Mouse (Mus musculus): Measurements from ENCODE around the gene Ccdc107.

Gene Ccdc107

GRCm38 (mm10) chr4:43513300-43513699 lies 20.6 kb downstream of the Ccdc107 start:
- no peak for DNase-seq (ENCODE audit: low spot score in 2 of 2)

GRCm38 (mm10) chr4:43513791-43514190 lies 21.1 kb downstream of the Ccdc107 start:
- DNase-seq (ENCODE audit: low spot score in 2 of 2), result no peak

GRCm38 (mm10) chr4:43515764-43516708 lies 23.3 kb downstream of the Ccdc107 start:
- no peak for DNase-seq (ENCODE audit: low spot score in 2 of 2)

GRCm38 (mm10) chr4:43519551-43519950 lies 26.9 kb downstream of the Ccdc107 start:
- DNase-seq (ENCODE audit: low spot score in 2 of 2), result no peak

GRCm38 (mm10) chr4:43519956-43520355 lies 27.3 kb downstream of the Ccdc107 start:
- DNase-seq (ENCODE audit: low spot score in 2 of 2), result peak; percentile 80 to 88

- DNase-seq (ENCODE audit: low spot score in 2 of 2), result no peak
Measured at GRCm38 (mm10) chr4:43527880-43528279, 35.2 kb downstream of the Ccdc107 start.

GRCm38 (mm10) chr4:43528487-43528886 lies 35.8 kb downstream of the Ccdc107 start:
- DNase-seq (ENCODE audit: low spot score in 2 of 2), result no peak

- no peak for DNase-seq (ENCODE audit: low spot score in 2 of 2)
Measured at GRCm38 (mm10) chr4:43530081-43530501, 37.4 kb downstream of the Ccdc107 start.

- peak; percentile 40 to 67 for DNase-seq (ENCODE audit: low spot score in 2 of 2)
Measured at GRCm38 (mm10) chr4:43530581-43530980, 37.9 kb downstream of the Ccdc107 start.

- DNase-seq (ENCODE audit: low spot score in 2 of 2), result no peak
Measured at GRCm38 (mm10) chr4:43533270-43533669, 40.6 kb downstream of the Ccdc107 start.

- no peak for DNase-seq (ENCODE audit: low spot score in 2 of 2)
Measured at GRCm38 (mm10) chr4:43535628-43536027, 42.9 kb downstream of the Ccdc107 start.

- DNase-seq (ENCODE audit: low spot score in 2 of 2), result no peak
Measured at GRCm38 (mm10) chr4:43536031-43536430, 43.3 kb downstream of the Ccdc107 start.

- no peak for DNase-seq (ENCODE audit: low spot score in 2 of 2)
Measured at GRCm38 (mm10) chr4:43542044-43542443, 49.3 kb downstream of the Ccdc107 start.

Data from heart, adult 9 months (tissue).